Mouse (Mus musculus) intestine, embryonic 14.5 days (tissue): ENCODE data around the gene Lypd6. TPM values are rescaled to one million over a fixed set of nuclear protein-coding genes. Genes with fewer than 3 reads are reported as not detected.

Experiments
- ATAC-seq: fragments of 200-750 bp; cut with Nextera tagmentation; replicated peaks from 2 replicates; pipeline ENCODE4 v1.8.0; 2017; ENCODE audit warnings: low read depth, moderate number of reproducible peaks, moderate TSS enrichment, moderate library complexity; ENCODE audit not compliant: low FRiP score, low TSS enrichment
- DNase-seq: peaks from one replicate; pipeline ENCODE4 v3.0.0-alpha.2; 2018; ENCODE audit warnings: low spot score
- H3K27ac ChIP-seq: fragments of 300-500 bp; sonication (generic); 2 replicates; pipeline ENCODE4 v1.5.1; 2014; ENCODE audit warnings: low read depth, mild to moderate bottlenecking, control low read depth
- H3K27me3 ChIP-seq: fragments of 300-500 bp; sonication (generic); replicated peaks from 2 replicates; pipeline ENCODE4 v1.6.1; 2014; ENCODE audit warnings: low read length, control low read depth; ENCODE audit not compliant: control insufficient read depth, insufficient read depth
- H3K36me3 ChIP-seq: fragments of 300-500 bp; sonication (generic); 2 replicates; pipeline ENCODE4 v1.6.1; 2014; ENCODE audit warnings: low read length, control low read depth; ENCODE audit not compliant: control insufficient read depth, insufficient read depth
- H3K4me1 ChIP-seq: fragments of 300-500 bp; sonication (generic); replicated peaks from 2 replicates; pipeline ENCODE4 v1.6.1; 2014; ENCODE audit warnings: low read length, control low read depth, mixed read lengths; ENCODE audit not compliant: control insufficient read depth, insufficient read depth
- H3K4me2 ChIP-seq: fragments of 300-500 bp; sonication (generic); 2 replicates; pipeline ENCODE4 v1.6.1; 2014; ENCODE audit warnings: low read length
- H3K4me3 ChIP-seq: fragments of 300-500 bp; sonication (generic); 2 replicates; pipeline ENCODE4 v1.5.1; 2014; ENCODE audit warnings: low read depth, low read length, control low read depth, mixed read lengths
- H3K9ac ChIP-seq: fragments of 300-500 bp; sonication (generic); 2 replicates; pipeline ENCODE4 v1.6.1; 2014; ENCODE audit warnings: mild to moderate bottlenecking, low read length
- H3K9me3 ChIP-seq: fragments of 300-500 bp; sonication (generic); 2 replicates; pipeline ENCODE4 v1.6.1; 2016; ENCODE audit warnings: low read length, control low read depth; ENCODE audit not compliant: control insufficient read depth
- WGBS: fragments of 180-500 bp; shearing (Covaris S2); extraction: QIAGEN DNeasy Blood & Tissue Kit; methylation state at CpG from one replicate; pipeline ENCODE4 v1.1.7; 2014; 5-methylcytosine and 5-hydroxymethylcytosine counted together
- polyA plus RNA-seq: library from polyadenylated mRNA; unstranded; fragments of >200 nt; fragmentation: Nextera tagmentation; extraction: Ambion mirVana; gene quantifications from 2 replicates; pipeline ENCODE4 v1.2.1, GENCODE M21; 2014

Lypd6 gene
- polyA plus RNA-seq, 1 experiment from 2014 or later: 17.7 TPM

DNA sequence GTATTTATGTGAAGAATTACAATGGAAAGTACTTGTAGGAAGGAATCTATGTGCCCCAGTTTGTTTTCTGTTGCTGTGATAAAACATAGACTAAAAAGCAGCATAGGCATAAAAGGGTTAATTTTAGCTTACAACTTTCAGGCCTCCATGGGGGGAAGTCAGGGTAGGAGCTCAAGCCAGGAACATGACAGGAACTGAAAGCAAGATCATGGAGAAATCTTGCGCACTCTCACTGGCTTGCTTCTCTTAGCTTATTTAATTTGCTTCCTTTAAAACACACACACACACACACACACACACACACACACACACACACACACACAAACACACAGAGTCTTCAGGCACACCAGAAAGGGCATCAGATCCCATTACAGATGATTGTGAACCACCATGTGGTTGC, 12.3 kb upstream of the Lypd6 start:
- DNase-seq (no peak), ATAC-seq (no peak)
- WGBS: 79% methylated on average over 1 of the region's 1 CpGs
- H3K9ac ChIP-seq: no peak overlapping the region
- H3K9me3 ChIP-seq: no peaks in the 10 kb centered on the region
- no peak overlapping the region for H3K4me2 ChIP-seq
- H3K27me3 ChIP-seq: no peaks in the 10 kb centered on the region
- no peak overlapping the region for H3K4me3 ChIP-seq
- no peak overlapping the region for H3K27ac ChIP-seq
- no peaks in the 10 kb centered on the region for H3K36me3 ChIP-seq
- H3K4me1 ChIP-seq: no peaks in the 10 kb centered on the region

DNA sequence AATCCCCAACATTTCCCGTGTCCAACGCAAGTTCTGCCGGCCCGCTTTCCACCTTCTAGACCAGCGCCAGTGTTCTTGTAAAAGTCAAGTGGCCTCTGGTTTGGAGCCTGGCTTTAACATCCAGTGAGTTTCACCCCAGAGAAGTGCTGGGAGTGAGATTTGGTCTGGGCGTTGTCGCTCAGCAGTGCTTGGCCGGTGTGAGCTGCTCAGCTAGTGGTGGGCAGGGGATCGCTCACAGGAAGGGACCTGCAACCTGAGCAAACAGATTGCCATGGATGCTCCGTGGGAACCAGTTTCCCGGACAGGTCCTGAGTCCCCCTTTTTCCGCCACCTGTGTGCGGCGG, 355 bp upstream of the Lypd6 start:
- peaks cover 3% of the 10 kb centered on the region; the same call in 1 of the 2 replicates for H3K4me1 ChIP-seq
- no peaks in the 10 kb centered on the region for H3K9me3 ChIP-seq
- ATAC-seq (no peak), DNase-seq (peak; percentile 86)
- H3K27me3 ChIP-seq: no peaks in the 10 kb centered on the region
- WGBS: under 1% methylated on average over 12 of the region's 14 CpGs
- no peaks in the 10 kb centered on the region for H3K36me3 ChIP-seq
- H3K4me2 ChIP-seq: peak overlapping the region; percentile 74
- peak overlapping the region; percentile 1; the same call in 1 of the 2 replicates for H3K9ac ChIP-seq
- H3K4me3 ChIP-seq: peak overlapping the region; percentile 55
- no peak overlapping the region for H3K27ac ChIP-seq

DNA sequence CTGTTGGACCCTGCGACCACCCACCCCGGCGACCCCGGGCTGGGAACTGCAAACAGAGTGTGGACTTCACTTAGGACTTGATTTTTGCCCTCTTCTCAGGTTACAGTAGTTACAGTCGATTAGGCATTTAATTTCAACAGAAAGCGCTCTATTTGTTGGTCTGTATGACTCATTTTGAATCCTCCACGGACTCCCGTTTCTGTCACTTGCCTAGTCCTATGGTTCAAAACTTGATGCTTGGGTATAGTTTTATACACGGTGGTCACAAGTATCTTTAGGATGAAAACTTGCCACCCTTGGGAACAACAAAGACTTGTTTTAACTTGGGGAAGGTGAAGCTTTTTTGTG, 713 bp downstream of the Lypd6 start:
- Histone ChIP-seq H3K27ac (no peak overlapping the region; the same call in 1 of the 2 replicates), H3K9me3 (no peaks in the 10 kb centered on the region), H3K36me3 (no peaks in the 10 kb centered on the region), H3K4me3 (peak overlapping the region; percentile 55), H3K4me1 (peaks cover 3% of the 10 kb centered on the region; the same call in 1 of the 2 replicates), H3K27me3 (no peaks in the 10 kb centered on the region), H3K9ac (peak overlapping the region; percentile 54), H3K4me2 (peak overlapping the region; percentile 74)
- WGBS: under 1% methylated on average over 9 of the region's 9 CpGs
- DNase-seq (no peak), ATAC-seq (no peak)

DNA sequence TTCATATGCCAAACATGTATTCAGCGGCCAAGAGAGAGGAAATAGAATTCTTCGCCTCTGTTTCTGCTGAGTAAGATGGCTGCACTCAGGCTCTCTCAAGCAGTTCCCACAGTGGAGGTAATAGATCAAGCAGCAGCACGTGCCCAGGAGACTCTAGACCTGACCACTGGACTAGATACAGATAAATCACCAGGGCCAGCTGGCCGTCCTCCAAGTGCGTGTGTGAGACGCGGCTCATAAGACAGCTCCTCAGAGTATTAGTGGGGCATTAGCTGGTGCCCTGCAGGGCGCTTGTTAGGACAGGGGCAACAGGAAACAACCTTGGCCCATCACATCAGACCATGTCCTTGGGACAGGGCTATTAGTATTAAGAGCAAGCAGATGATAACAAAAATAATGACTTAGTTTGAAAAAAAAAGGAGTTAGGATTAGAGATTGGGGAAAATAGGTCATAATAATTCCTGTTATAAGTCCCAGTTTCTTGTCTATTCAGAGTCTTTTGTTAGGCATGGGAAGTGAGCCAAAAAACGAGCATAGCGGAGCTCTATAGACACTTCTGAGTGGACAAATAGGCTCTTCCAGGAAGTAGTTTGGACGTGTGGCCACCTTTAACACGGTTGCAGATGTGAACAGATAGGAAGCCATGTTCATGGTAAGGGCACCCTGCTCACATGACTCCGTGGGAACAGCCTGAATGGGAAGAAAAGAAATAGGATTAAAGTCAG, 3.5 kb downstream of the Lypd6 start:
- Histone ChIP-seq H3K9me3 (no peaks in the 10 kb centered on the region), H3K27me3 (no peaks in the 10 kb centered on the region), H3K4me1 (peaks cover 3% of the 10 kb centered on the region; the same call in 1 of the 2 replicates), H3K4me2 (no peak overlapping the region), H3K36me3 (no peaks in the 10 kb centered on the region), H3K27ac (no peak overlapping the region), H3K4me3 (no peak overlapping the region), H3K9ac (no peak overlapping the region)
- 51% methylated on average over 13 of the region's 13 CpGs for WGBS
- DNase-seq (no peak), ATAC-seq (no peak)

DNA sequence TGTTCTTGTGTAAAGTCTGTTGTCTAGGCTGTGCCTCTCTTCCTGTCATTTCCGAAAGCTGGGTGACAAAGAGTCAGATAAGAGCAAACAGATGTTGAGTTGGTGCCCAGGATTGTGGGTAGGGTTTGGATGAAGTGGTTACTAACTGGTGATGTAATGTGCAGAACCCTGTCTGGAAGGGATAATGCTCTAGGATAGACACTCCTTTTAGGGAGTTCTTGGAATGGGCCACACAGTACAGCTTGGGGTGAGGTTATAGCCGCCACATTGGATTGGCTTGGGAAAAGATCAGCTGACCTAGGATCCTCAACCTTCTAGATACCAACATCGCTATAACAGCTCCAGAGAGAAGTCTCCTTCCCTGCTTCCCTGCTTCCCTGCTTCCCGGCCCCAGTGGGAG, 5.9 kb downstream of the Lypd6 start:
- H3K27ac ChIP-seq: no peak overlapping the region
- ATAC-seq: no peak
- H3K9me3 ChIP-seq: no peaks in the 10 kb centered on the region
- H3K27me3 ChIP-seq: no peaks in the 10 kb centered on the region
- no peak overlapping the region for H3K4me2 ChIP-seq
- no peak overlapping the region for H3K4me3 ChIP-seq
- H3K9ac ChIP-seq: no peak overlapping the region
- peaks cover 3% of the 10 kb centered on the region; the same call in 1 of the 2 replicates for H3K4me1 ChIP-seq
- DNase-seq: no peak
- WGBS: 86% methylated on average over 4 of the region's 4 CpGs
- no peaks in the 10 kb centered on the region for H3K36me3 ChIP-seq

DNA sequence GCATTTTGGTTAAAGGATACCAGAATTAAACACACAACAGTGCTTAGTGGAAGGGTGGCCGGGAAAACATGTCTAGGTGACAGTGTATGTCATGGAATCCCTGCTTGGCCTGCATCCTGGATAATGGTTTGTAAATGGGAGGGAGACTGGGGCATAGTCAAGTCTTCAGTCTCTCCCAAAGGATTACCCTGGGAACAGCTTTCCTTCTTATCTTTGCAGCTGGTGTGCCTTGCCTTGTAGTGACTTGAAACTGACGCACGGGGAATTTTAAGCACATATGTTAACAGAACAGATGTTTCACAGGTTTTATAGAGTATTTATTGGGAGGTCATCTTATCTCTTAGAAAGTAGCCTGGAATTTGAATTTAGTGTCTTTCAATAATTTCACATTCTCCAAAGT, 18.5 kb downstream of the Lypd6 start:
- DNase-seq (no peak), ATAC-seq (no peak)
- Histone ChIP-seq H3K27ac (no peak overlapping the region), H3K4me2 (no peak overlapping the region), H3K36me3 (no peaks in the 10 kb centered on the region), H3K9ac (no peak overlapping the region), H3K27me3 (no peaks in the 10 kb centered on the region), H3K4me1 (no peaks in the 10 kb centered on the region), H3K9me3 (no peaks in the 10 kb centered on the region), H3K4me3 (no peak overlapping the region)
- WGBS: 61% methylated on average over 3 of the region's 3 CpGs

DNA sequence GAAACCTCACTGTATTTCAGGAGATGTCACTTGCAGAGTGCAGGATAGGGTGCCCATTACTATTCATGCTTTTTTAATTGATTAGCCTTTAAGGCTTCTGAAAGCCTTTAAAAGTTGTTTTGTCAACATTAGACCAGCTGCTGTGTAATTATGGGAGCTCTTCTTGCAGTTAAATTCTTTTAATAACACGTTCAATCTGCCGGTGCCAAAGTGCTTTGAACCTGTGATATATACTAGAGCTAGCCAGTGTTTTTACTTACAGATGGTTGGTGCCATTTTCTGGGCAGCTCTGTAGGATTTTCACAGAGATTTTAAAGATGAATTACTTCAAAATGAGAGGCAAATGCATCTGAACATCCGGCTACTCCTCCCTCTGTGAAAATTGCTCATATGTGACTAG, 21.5 kb downstream of the Lypd6 start:
- H3K4me3 ChIP-seq: no peak overlapping the region
- no peaks in the 10 kb centered on the region for H3K9me3 ChIP-seq
- no peak overlapping the region for H3K27ac ChIP-seq
- no peak overlapping the region for H3K4me2 ChIP-seq
- H3K4me1 ChIP-seq: no peaks in the 10 kb centered on the region
- H3K36me3 ChIP-seq: no peaks in the 10 kb centered on the region
- H3K27me3 ChIP-seq: no peaks in the 10 kb centered on the region
- H3K9ac ChIP-seq: no peak overlapping the region
- ATAC-seq (no peak), DNase-seq (no peak)
- WGBS: 83% methylated on average over 3 of the region's 3 CpGs

DNA sequence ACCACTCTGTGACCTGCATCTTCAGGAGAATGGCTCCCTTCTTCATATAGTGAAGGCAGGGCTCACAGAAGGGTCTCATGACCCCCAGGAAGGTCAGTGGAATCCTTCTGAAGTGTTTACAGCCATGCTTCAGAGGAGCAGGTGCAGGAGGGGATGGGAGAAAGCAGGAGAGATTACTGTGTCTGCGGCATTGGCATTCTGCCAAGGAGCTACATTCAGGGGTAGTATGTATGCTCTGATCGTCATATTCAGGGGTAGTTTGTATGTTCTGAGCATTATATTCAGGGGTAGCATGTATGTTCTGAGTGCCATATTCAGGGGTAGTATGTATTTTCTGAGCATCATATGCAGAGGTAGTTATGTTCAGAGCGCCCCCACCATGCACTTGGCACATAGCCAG, 30.1 kb downstream of the Lypd6 start:
- H3K9me3 ChIP-seq: no peaks in the 10 kb centered on the region
- H3K4me1 ChIP-seq: peaks cover 14% of the 10 kb centered on the region; the same call in 1 of the 2 replicates
- 50% methylated on average over 3 of the region's 3 CpGs for WGBS
- H3K4me2 ChIP-seq: no peak overlapping the region
- H3K27me3 ChIP-seq: no peaks in the 10 kb centered on the region
- H3K4me3 ChIP-seq: no peak overlapping the region
- no peaks in the 10 kb centered on the region for H3K36me3 ChIP-seq
- no peak overlapping the region for H3K27ac ChIP-seq
- DNase-seq (no peak), ATAC-seq (0 out of 2 replicates have a peak, but pooled peaks have one; percentile 38)
- no peak overlapping the region for H3K9ac ChIP-seq
